In genomic region chr3:115714049-115714435, GRCm38 (mm10) we compare ENCODE assay signal across 8 mouse cellular contexts. TPM values are rescaled to one million over a fixed set of nuclear protein-coding genes. Genes with fewer than 3 reads are reported as not detected.
DNase-seq lines count a peak whose midpoint lies in the region; ATAC-seq and TF ChIP-seq lines count a peak whose summit lies in the region.

No protein-coding gene starts in this region.

- H3K4me2 ChIP-seq in forebrain, embryonic 12.5 days, result peak overlapping the region; percentile 74
- peak overlapping the region; percentile 93 for H3K4me2 ChIP-seq in intestine, embryonic 16.5 days (ENCODE audit: low read depth, low read length)
- H3K4me2 ChIP-seq in myocyte (ENCODE audit: low read depth), result peak overlapping the region; percentile 97

- no peaks in the 10 kb centered on the region for H3K79me2 ChIP-seq in myocyte (ENCODE audit: control insufficient read depth, insufficient read depth)

- H3K4me3 ChIP-seq in forebrain, embryonic 12.5 days (replicated peaks), result peak overlapping the region; percentile 56
- peak overlapping the region; percentile 67 for H3K4me3 ChIP-seq in intestine, embryonic 16.5 days (ENCODE audit: low read length)
- H3K4me3 ChIP-seq in myocyte, result peak overlapping the region; percentile 58

- TF ChIP-seq POLR2A in myocyte (IDR thresholded peaks at IDR 0.05; ENCODE audit: insufficient read length, low read depth), result no peak

- peak; percentile 2 to 21 for DNase-seq in cerebellum, postnatal 10 days
- DNase-seq in cerebellum, adult 11-12 months, result no peak
- DNase-seq in 416B (ENCODE audit: low read depth), result peak; percentile 77
- DNase-seq in gastrocnemius, postnatal 14 days, result no peak
- DNase-seq in layer of hippocampus, adult 8-10 months (ENCODE audit: low spot score in 2 of 2), result no peak

- intact Hi-C loops in gastrocnemius, postnatal 14 days (cut with DNase I; ENCODE audit: low total_unique reads), result loop anchor here (10.0 kb wide), 2 partner anchors 171 to 261 kb away; partner anchors contain the start of gene Dph5

- peaks cover 25% of the 10 kb centered on the region for H3K4me1 ChIP-seq in forebrain, embryonic 12.5 days
- peaks cover 13% of the 10 kb centered on the region; the same call in 1 of the 2 replicates for H3K4me1 ChIP-seq in intestine, embryonic 16.5 days (ENCODE audit: control insufficient read depth, insufficient read depth, low read length)

- ATAC-seq in forebrain, embryonic 12.5 days (ENCODE audit: low FRiP score), result no peak
- ATAC-seq in intestine, embryonic 16.5 days, result no peak

- peak overlapping the region; percentile 73 for H3K9ac ChIP-seq in forebrain, embryonic 12.5 days
- peak overlapping the region; percentile 65 for H3K9ac ChIP-seq in intestine, embryonic 16.5 days (ENCODE audit: low read depth, low read length)

- WGBS in forebrain, embryonic 12.5 days, result 2% methylated on average over 5 of the region's 5 CpGs
- WGBS in intestine, embryonic 16.5 days, result 12% methylated on average over 5 of the region's 5 CpGs

- H3K9me3 ChIP-seq in forebrain, embryonic 12.5 days, result no peaks in the 10 kb centered on the region
- H3K9me3 ChIP-seq in intestine, embryonic 16.5 days (ENCODE audit: control insufficient read depth, low read length), result no peaks in the 10 kb centered on the region

- H3K27me3 ChIP-seq in forebrain, embryonic 12.5 days, result no peaks in the 10 kb centered on the region
- no peaks in the 10 kb centered on the region for H3K27me3 ChIP-seq in intestine, embryonic 16.5 days (replicated peaks; ENCODE audit: control insufficient read depth, insufficient read depth, low read length)
- no peaks in the 10 kb centered on the region for H3K27me3 ChIP-seq in myocyte (ENCODE audit: control insufficient read depth, insufficient read depth, insufficient read length)

- peak overlapping the region; percentile 68 for H3ac ChIP-seq in myocyte (ENCODE audit: control insufficient read depth, insufficient read length)

- 0 out of 2 replicates have a peak overlapping the region, but pooled peaks have one; percentile 27 for H3K27ac ChIP-seq in forebrain, embryonic 12.5 days
- H3K27ac ChIP-seq in intestine, embryonic 16.5 days (ENCODE audit: low read length), result no peak overlapping the region

- peaks cover 25% of the 10 kb centered on the region for H3K36me3 ChIP-seq in forebrain, embryonic 12.5 days (replicated peaks)
- no peaks in the 10 kb centered on the region for H3K36me3 ChIP-seq in intestine, embryonic 16.5 days (ENCODE audit: control insufficient read depth, insufficient read depth, low read length)
- H3K36me3 ChIP-seq in myocyte (ENCODE audit: control insufficient read depth, insufficient read depth), result no peaks in the 10 kb centered on the region

TF ChIP-seq in myocyte, 11 proteins besides CTCF, POLR2A, EP300 and RAD21:
- TF ChIP-seq TCF3 (IDR thresholded peaks at IDR 0.05; ENCODE audit: insufficient read length, low read depth), result no peak
- TF ChIP-seq POLR2AphosphoS2 (IDR thresholded peaks at IDR 0.05; ENCODE audit: insufficient read length, low read depth), result no peak
- no peak for TF ChIP-seq MAX (IDR thresholded peaks at IDR 0.05; ENCODE audit: low read depth)
- TF ChIP-seq REST (IDR thresholded peaks at IDR 0.05; ENCODE audit: insufficient read depth, insufficient read length), result no peak
- no peak for TF ChIP-seq TCF12 (IDR thresholded peaks at IDR 0.05; ENCODE audit: insufficient read depth, poor library complexity, severe bottlenecking)
- TF ChIP-seq MYOG (IDR thresholded peaks at IDR 0.05; ENCODE audit: control insufficient read depth in 1 of 3, insufficient read depth in 1 of 3, insufficient read length in 2 of 3, low read depth in 2 of 3), result no peak
- no peak for TF ChIP-seq CEBPB (IDR thresholded peaks at IDR 0.05; ENCODE audit: insufficient read depth, poor library complexity, severe bottlenecking)
- no peak for TF ChIP-seq SRF (IDR thresholded peaks at IDR 0.05; ENCODE audit: control insufficient read depth, insufficient read length, low read depth)

RNA-seq across cellular contexts. Expression of gene S1pr1, which starts 0.8 kb away (rescaled TPM):
- polyA plus RNA-seq in forebrain, embryonic 12.5 days (2016; fragmentation: Nextera tagmentation; extraction: Ambion mirVana), result 31.1 and 31.9 TPM in 2 replicates
- polyA plus RNA-seq in intestine, embryonic 16.5 days (2015; fragmentation: Nextera tagmentation; extraction: Ambion mirVana), result 13.8 and 14.3 TPM in 2 replicates
- polyA plus RNA-seq in myocyte (2012; fragmentation: generic; extraction: Trizol), result 3.1 TPM
- total RNA-seq in gastrocnemius, postnatal 14 days (2021), result 10 to 100 TPM; 19.7 to 43.0 TPM
- total RNA-seq in layer of hippocampus, adult 8-10 months (2022), result 100 to 1,000 TPM in 2 of 4 experiments, 10 to 100 TPM in 2; 86.8 to 114 (median 95.9) TPM

Comparison
In these comparisons a context has a peak if more than half of its experiments do, and no peak if none do; other contexts are left out.
1. DNase-seq: peak in cerebellum, postnatal 10 days (2 of 2) and 416B (single experiment); none in cerebellum, adult 11-12 months (single experiment), gastrocnemius, postnatal 14 days (single experiment) and layer of hippocampus, adult 8-10 months (0 of 2).
2. Peak in every context shown above with its lines, with median percentiles within 50 percentile points of each other: H3K4me2 ChIP-seq and H3K4me3 ChIP-seq.